Mouse (Mus musculus): ENCODE measurements at regions not wholly inside any gene's neighbourhood (a gene's known extent, or its start where the extent isn't known, plus 50 kb on each side); places are given as distances from the start of the nearest gene placed in this dataset.

- in situ Hi-C loops (cut with MboI; ENCODE audit: low pct_ligation_motif_present, low pct_unique_long_range_greater_than_20kb, low sequenced_read_pairs): no loop called here
- Histone ChIP-seq H3K4me3 (replicated peaks in 1 of 3; ENCODE audit: low read depth in 2 of 3, low read length in 2 of 3, poor library complexity in 1 of 3) (no peak overlapping the region), H3K36me3 (replicated peaks in 1 of 2; ENCODE audit: control insufficient read depth in 1 of 2, insufficient read depth in 1 of 2, low read length in 1 of 2) (no peaks in the 10 kb centered on the region), H3K9me3 (replicated peaks; ENCODE audit: low read length) (peaks cover 4% of the 10 kb centered on the region), H3K4me1 (ENCODE audit: control insufficient read depth in 1 of 2, insufficient read depth in 2 of 2) (peaks cover 0 to 5% of the 10 kb centered on the region in 2 experiments; a peak in 1 of 4 replicates), H3K4me2 (ENCODE audit: insufficient read depth, low read depth, poor library complexity, severe bottlenecking) (no peak overlapping the region), H3K79me2 (replicated peaks; ENCODE audit: control insufficient read depth, extremely low read depth, insufficient read depth, poor library complexity, severe bottlenecking) (no peaks in the 10 kb centered on the region), H3K27ac (ENCODE audit: insufficient read depth, low read depth) (no peak overlapping the region), H3K9ac (ENCODE audit: insufficient read depth, low read depth) (no peak overlapping the region), H3K27me3 (replicated peaks) (no peaks in the 10 kb centered on the region)
- DNase-seq (ENCODE audit: extremely low read depth): no peak
- dilution Hi-C loops (cut with MboI; ENCODE audit: extremely low pct_ligation_motif_present, extremely low pct_unique_long_range_greater_than_20kb, low sequenced_read_pairs): no loop called here
- TF ChIP-seq CHD2 (IDR thresholded peaks at IDR 0.05; ENCODE audit: low read length): no peak
Measured at GRCm38 (mm10) chr3:35462858-35463257, 291.0 kb upstream of the Atp11b start.

DNA sequence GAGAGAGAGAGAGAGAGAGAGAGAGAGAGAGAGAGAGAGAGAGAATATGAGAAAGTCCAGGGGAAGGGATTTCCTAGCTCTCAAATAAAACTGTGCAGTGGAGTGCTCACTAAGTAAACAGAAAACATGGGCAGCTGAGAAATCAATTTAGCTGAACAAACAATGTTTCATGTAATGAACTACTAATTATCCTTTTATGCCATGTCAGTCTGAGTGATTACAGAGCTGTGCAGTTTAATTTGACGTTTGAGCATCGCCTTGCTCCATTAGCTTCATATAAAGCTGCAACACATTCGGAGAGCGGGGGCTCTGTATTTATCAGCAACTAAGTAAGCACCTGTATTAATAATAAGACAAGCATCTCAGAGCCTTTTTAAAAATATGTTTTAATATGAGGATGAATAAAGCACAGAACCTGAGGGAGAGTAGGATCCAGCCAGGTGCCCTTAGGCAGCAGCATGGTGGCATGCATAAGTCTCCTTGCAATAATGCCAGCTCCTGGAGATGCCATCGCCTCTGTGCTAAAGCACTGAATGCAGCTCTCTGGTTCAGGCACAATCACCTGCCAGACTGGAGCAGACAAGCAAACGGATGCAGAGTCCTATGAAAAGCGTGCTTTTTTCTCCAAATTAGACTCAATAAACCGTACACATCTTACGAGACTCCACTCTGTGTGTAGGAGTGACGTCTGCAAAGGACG is 289.5 kb upstream of the Atp11b start:
- DNase-seq (ENCODE audit: extremely low read depth): no peak
- in situ Hi-C loops (cut with MboI; ENCODE audit: low pct_ligation_motif_present, low pct_unique_long_range_greater_than_20kb, low sequenced_read_pairs) (no loop called here), dilution Hi-C loops (cut with MboI; ENCODE audit: extremely low pct_ligation_motif_present, extremely low pct_unique_long_range_greater_than_20kb, low sequenced_read_pairs) (no loop called here)
- Histone ChIP-seq H3K4me1 (ENCODE audit: control insufficient read depth in 1 of 2, insufficient read depth in 2 of 2) (no peaks in the 10 kb centered on the region), H3K9me3 (replicated peaks; ENCODE audit: low read length) (peaks cover 2% of the 10 kb centered on the region), H3K9ac (ENCODE audit: insufficient read depth, low read depth) (no peak overlapping the region), H3K4me2 (ENCODE audit: insufficient read depth, low read depth, poor library complexity, severe bottlenecking) (no peak overlapping the region), H3K27ac (ENCODE audit: insufficient read depth, low read depth) (no peak overlapping the region), H3K36me3 (replicated peaks in 1 of 2; ENCODE audit: control insufficient read depth in 1 of 2, insufficient read depth in 1 of 2, low read length in 1 of 2) (no peaks in the 10 kb centered on the region), H3K4me3 (replicated peaks in 1 of 3; ENCODE audit: low read depth in 2 of 3, low read length in 2 of 3, poor library complexity in 1 of 3) (no peak overlapping the region), H3K27me3 (replicated peaks) (no peaks in the 10 kb centered on the region), H3K79me2 (replicated peaks; ENCODE audit: control insufficient read depth, extremely low read depth, insufficient read depth, poor library complexity, severe bottlenecking) (no peaks in the 10 kb centered on the region)
- no peak for TF ChIP-seq KAT2A (IDR thresholded peaks at IDR 0.05; ENCODE audit: insufficient replicate concordance, low read length)
- no peak for TF ChIP-seq USF2 (conservative IDR thresholded peaks at IDR 0.05; ENCODE audit: low read depth, low read length)
- TF ChIP-seq RCOR1 (conservative IDR thresholded peaks at IDR 0.05; ENCODE audit: low read depth, low read length): no peak
- no peak for TF ChIP-seq POLR2AphosphoS2 (IDR thresholded peaks at IDR 0.05; ENCODE audit: low read depth, low read length)
- TF ChIP-seq CHD2 (IDR thresholded peaks at IDR 0.05; ENCODE audit: low read length): no peak
- no peak for TF ChIP-seq SIN3A (IDR thresholded peaks at IDR 0.05; ENCODE audit: low read length)
- no peak for TF ChIP-seq HCFC1 (IDR thresholded peaks at IDR 0.05; ENCODE audit: low read depth, low read length)
- TF ChIP-seq JUN (IDR thresholded peaks at IDR 0.05; ENCODE audit: insufficient read depth, low read depth, low read length): no peak
- no peak for TF ChIP-seq ELF1 (IDR thresholded peaks at IDR 0.05; ENCODE audit: low read depth, low read length)
- no peak for TF ChIP-seq GABPA (IDR thresholded peaks at IDR 0.05; ENCODE audit: insufficient replicate concordance, low read depth, low read length)
- no peak for TF ChIP-seq MXI1 (IDR thresholded peaks at IDR 0.05; ENCODE audit: low read depth, low read length)
- no peak for TF ChIP-seq ETS1 (conservative IDR thresholded peaks at IDR 0.05; ENCODE audit: low read depth, low read length)

DNA sequence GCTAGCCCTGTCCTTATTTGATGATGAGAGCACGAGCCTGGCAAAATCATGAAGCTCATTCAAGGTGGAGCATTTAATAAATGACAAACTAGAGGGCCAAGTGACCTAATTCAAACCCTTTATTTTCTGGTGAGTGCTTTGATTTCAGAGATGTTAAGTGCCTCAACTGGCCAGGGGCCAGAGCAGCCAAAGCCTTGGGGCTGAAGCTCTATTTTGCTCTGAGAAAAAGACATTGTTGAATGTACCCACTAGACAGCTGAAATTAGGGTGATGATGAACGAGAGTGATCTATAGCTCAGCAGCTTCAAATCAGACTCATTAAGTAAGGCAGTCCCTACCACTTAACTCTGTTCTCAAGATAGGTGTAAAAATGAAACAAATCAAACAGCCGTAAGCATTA is 287.9 kb upstream of the Atp11b start:
- Histone ChIP-seq H3K79me2 (replicated peaks; ENCODE audit: control insufficient read depth, extremely low read depth, insufficient read depth, poor library complexity, severe bottlenecking) (no peaks in the 10 kb centered on the region), H3K36me3 (replicated peaks in 1 of 2; ENCODE audit: control insufficient read depth in 1 of 2, insufficient read depth in 1 of 2, low read length in 1 of 2) (no peaks in the 10 kb centered on the region), H3K4me2 (ENCODE audit: insufficient read depth, low read depth, poor library complexity, severe bottlenecking) (no peak overlapping the region), H3K27me3 (replicated peaks) (no peaks in the 10 kb centered on the region), H3K4me3 (replicated peaks in 1 of 3; ENCODE audit: low read depth in 2 of 3, low read length in 2 of 3, poor library complexity in 1 of 3) (no peak overlapping the region), H3K4me1 (ENCODE audit: control insufficient read depth in 1 of 2, insufficient read depth in 2 of 2) (no peaks in the 10 kb centered on the region), H3K9me3 (replicated peaks; ENCODE audit: low read length) (no peaks in the 10 kb centered on the region), H3K9ac (ENCODE audit: insufficient read depth, low read depth) (no peak overlapping the region), H3K27ac (ENCODE audit: insufficient read depth, low read depth) (no peak overlapping the region)
- dilution Hi-C loops (cut with MboI; ENCODE audit: extremely low pct_ligation_motif_present, extremely low pct_unique_long_range_greater_than_20kb, low sequenced_read_pairs) (no loop called here), in situ Hi-C loops (cut with MboI; ENCODE audit: low pct_ligation_motif_present, low pct_unique_long_range_greater_than_20kb, low sequenced_read_pairs) (no loop called here)
- TF ChIP-seq HCFC1 (IDR thresholded peaks at IDR 0.05; ENCODE audit: low read depth, low read length): no peak
- no peak for DNase-seq (ENCODE audit: extremely low read depth)

All from CH12.LX (cell line).